Mouse (Mus musculus): ENCODE data around the gene Wdtc1. TPM values are rescaled to one million over a fixed set of nuclear protein-coding genes. Genes with fewer than 3 reads are reported as not detected.

The Wdtc1 gene
- polyA plus RNA-seq, 1 experiment from 2014 or later, result 18.8 TPM

- H3K27ac ChIP-seq (ENCODE audit: low read depth, low read length), result peak overlapping the region; percentile 17; the same call in 1 of the 2 replicates
- no peak overlapping the region for H3K4me2 ChIP-seq (ENCODE audit: low read length)
- H3K4me1 ChIP-seq (ENCODE audit: control insufficient read depth, insufficient read depth, low read depth, low read length), result peaks cover 29% of the 10 kb centered on the region
- ATAC-seq, result no peak
- no peak overlapping the region for H3K4me3 ChIP-seq (ENCODE audit: low read length)
- peak overlapping the region; percentile 10 for H3K9ac ChIP-seq (ENCODE audit: low read depth, low read length)
- peaks cover 16% of the 10 kb centered on the region for H3K36me3 ChIP-seq (ENCODE audit: control insufficient read depth, insufficient read depth, low read length)
- no peaks in the 10 kb centered on the region for H3K9me3 ChIP-seq (ENCODE audit: control insufficient read depth, low read length)
- H3K27me3 ChIP-seq (replicated peaks; ENCODE audit: control insufficient read depth, insufficient read depth, low read length), result no peaks in the 10 kb centered on the region
- WGBS, result 60% methylated on average over 10 of the region's 10 CpGs
These were observed 55.9 kb downstream of the Wdtc1 start for GRCm38 (mm10) chr4:133297360-133297759.

- H3K4me2 ChIP-seq (ENCODE audit: low read length), result no peak overlapping the region
- peaks cover 16% of the 10 kb centered on the region for H3K36me3 ChIP-seq (ENCODE audit: control insufficient read depth, insufficient read depth, low read length)
- no peak overlapping the region for H3K4me3 ChIP-seq (ENCODE audit: low read length)
- WGBS, result 39% methylated on average over 11 of the region's 11 CpGs
- H3K9me3 ChIP-seq (ENCODE audit: control insufficient read depth, low read length), result no peaks in the 10 kb centered on the region
- H3K27me3 ChIP-seq (replicated peaks; ENCODE audit: control insufficient read depth, insufficient read depth, low read length), result no peaks in the 10 kb centered on the region
- H3K4me1 ChIP-seq (ENCODE audit: control insufficient read depth, insufficient read depth, low read depth, low read length), result peaks cover 20% of the 10 kb centered on the region
- no peak overlapping the region for H3K27ac ChIP-seq (ENCODE audit: low read depth, low read length)
- no peak overlapping the region for H3K9ac ChIP-seq (ENCODE audit: low read depth, low read length)
- no peak for ATAC-seq
These were observed 59.2 kb downstream of the Wdtc1 start for GRCm38 (mm10) chr4:133294084-133294483.

DNA sequence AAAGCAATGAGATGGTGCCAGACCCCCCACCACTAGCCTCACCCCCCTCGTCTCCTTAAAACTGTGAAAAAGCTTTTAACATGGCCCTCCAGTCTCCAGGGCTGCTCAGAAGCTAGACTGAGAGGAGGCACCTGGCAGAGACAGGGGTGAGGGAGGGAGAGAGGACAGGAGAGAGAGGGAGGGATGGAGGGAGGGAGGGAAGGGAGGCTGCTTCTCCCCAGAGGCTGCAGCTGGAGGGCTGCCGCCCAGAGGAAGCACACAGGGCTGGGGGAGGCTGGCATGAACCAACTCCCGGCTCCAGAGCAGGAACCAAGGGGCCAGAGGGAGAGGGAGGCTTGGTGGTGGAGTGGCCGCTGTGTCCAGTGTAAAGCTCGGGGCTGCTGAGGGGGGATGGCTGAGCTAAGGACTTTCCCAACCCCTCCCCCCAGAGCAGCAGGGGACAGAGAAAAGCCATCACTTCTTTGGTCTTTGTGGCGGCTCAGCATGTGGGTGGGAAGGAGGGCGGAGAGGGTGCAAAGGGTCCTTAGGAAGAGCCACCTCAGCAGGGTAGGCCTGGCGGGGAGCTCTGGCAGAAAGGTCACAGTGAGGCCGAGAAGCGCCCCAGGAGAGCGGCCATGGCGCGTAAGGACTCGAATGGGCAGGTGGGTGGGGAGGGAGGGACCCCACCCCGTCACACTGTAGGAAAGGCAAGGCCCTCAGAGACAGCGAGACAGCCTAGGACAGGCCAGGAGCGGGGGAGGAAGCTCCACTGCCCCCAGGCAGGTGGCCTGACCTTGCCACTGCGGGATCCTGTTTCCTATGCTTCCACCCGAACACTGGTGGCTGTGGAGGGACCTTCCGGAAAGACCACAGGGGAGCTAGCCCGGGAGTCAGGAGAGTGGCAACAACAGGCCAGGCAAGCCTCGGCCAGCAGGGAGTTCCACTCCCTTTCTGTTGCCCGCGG lies 60.1 kb downstream of the Wdtc1 start:
- Histone ChIP-seq H3K4me3 (ENCODE audit: low read length) (no peak overlapping the region), H3K9me3 (ENCODE audit: control insufficient read depth, low read length) (no peaks in the 10 kb centered on the region), H3K27ac (ENCODE audit: low read depth, low read length) (no peak overlapping the region; the same call in 1 of the 2 replicates), H3K4me2 (ENCODE audit: low read length) (no peak overlapping the region), H3K9ac (ENCODE audit: low read depth, low read length) (peak overlapping the region; percentile 49), H3K27me3 (replicated peaks; ENCODE audit: control insufficient read depth, insufficient read depth, low read length) (no peaks in the 10 kb centered on the region), H3K36me3 (ENCODE audit: control insufficient read depth, insufficient read depth, low read length) (peaks cover 16% of the 10 kb centered on the region), H3K4me1 (ENCODE audit: control insufficient read depth, insufficient read depth, low read depth, low read length) (peaks cover 11% of the 10 kb centered on the region)
- ATAC-seq, result 0 out of 2 replicates have a peak, but pooled peaks have one; percentile 37
- WGBS, result 16% methylated on average over 24 of the region's 24 CpGs

GRCm38 (mm10) chr4:133292405-133292804 lies 60.9 kb downstream of the Wdtc1 start:
- WGBS, result 53% methylated on average over 4 of the region's 4 CpGs
- ATAC-seq, result no peak
- Histone ChIP-seq H3K36me3 (ENCODE audit: control insufficient read depth, insufficient read depth, low read length) (peaks cover 16% of the 10 kb centered on the region), H3K27ac (ENCODE audit: low read depth, low read length) (no peak overlapping the region), H3K4me2 (ENCODE audit: low read length) (no peak overlapping the region), H3K9ac (ENCODE audit: low read depth, low read length) (no peak overlapping the region), H3K4me1 (ENCODE audit: control insufficient read depth, insufficient read depth, low read depth, low read length) (peaks cover 4% of the 10 kb centered on the region; the same call in 1 of the 2 replicates), H3K9me3 (ENCODE audit: control insufficient read depth, low read length) (no peaks in the 10 kb centered on the region), H3K27me3 (replicated peaks; ENCODE audit: control insufficient read depth, insufficient read depth, low read length) (no peaks in the 10 kb centered on the region), H3K4me3 (ENCODE audit: low read length) (no peak overlapping the region)

GRCm38 (mm10) chr4:133291255-133291654 lies 62.0 kb downstream of the Wdtc1 start:
- no peak overlapping the region for H3K9ac ChIP-seq (ENCODE audit: low read depth, low read length)
- WGBS, result 94% methylated on average over 1 of the region's 1 CpGs
- no peaks in the 10 kb centered on the region for H3K9me3 ChIP-seq (ENCODE audit: control insufficient read depth, low read length)
- H3K4me1 ChIP-seq (ENCODE audit: control insufficient read depth, insufficient read depth, low read depth, low read length), result peaks cover 4% of the 10 kb centered on the region; the same call in 1 of the 2 replicates
- no peak overlapping the region for H3K4me2 ChIP-seq (ENCODE audit: low read length)
- peaks cover 16% of the 10 kb centered on the region for H3K36me3 ChIP-seq (ENCODE audit: control insufficient read depth, insufficient read depth, low read length)
- no peaks in the 10 kb centered on the region for H3K27me3 ChIP-seq (replicated peaks; ENCODE audit: control insufficient read depth, insufficient read depth, low read length)
- H3K27ac ChIP-seq (ENCODE audit: low read depth, low read length), result no peak overlapping the region
- no peak for ATAC-seq
- no peak overlapping the region for H3K4me3 ChIP-seq (ENCODE audit: low read length)

DNA sequence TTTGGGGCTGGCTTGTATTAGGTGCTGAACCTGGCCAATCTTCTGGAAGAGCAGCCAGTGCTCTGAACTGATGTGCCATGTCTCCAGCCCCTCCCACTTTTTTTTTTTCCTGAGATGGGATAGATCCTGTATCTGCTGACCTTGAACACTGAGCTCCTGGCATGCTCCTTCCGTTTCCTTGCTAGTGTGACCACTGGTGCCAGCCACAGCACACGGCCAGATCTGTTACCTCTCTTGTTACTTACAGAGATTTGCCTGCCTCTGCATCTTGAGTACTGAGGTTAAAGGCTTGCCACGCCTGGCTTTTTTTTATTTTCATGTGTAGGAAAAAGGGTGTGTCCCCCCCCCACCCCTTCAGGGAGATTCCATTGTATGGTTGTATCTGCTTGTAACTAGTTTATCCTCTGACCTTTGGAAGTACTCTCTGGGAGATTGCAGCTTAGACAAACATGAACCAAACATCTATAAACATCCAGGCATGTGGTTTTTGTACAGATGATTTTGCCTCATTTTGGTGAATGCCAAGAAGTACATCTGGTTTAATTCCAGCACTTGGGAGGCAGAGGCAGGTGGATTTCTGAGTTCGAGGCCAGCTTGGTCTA lies 66.7 kb downstream of the Wdtc1 start:
- Histone ChIP-seq H3K9ac (ENCODE audit: low read depth, low read length) (no peak overlapping the region), H3K4me1 (ENCODE audit: control insufficient read depth, insufficient read depth, low read depth, low read length) (peaks cover 6% of the 10 kb centered on the region; the same call in 1 of the 2 replicates), H3K36me3 (ENCODE audit: control insufficient read depth, insufficient read depth, low read length) (no peaks in the 10 kb centered on the region; the same call in 1 of the 2 replicates), H3K4me2 (ENCODE audit: low read length) (no peak overlapping the region), H3K27ac (ENCODE audit: low read depth, low read length) (no peak overlapping the region), H3K27me3 (replicated peaks; ENCODE audit: control insufficient read depth, insufficient read depth, low read length) (no peaks in the 10 kb centered on the region), H3K4me3 (ENCODE audit: low read length) (no peak overlapping the region), H3K9me3 (ENCODE audit: control insufficient read depth, low read length) (no peaks in the 10 kb centered on the region)
- ATAC-seq, result no peak
- WGBS, result 89% methylated on average over 4 of the region's 4 CpGs

DNA sequence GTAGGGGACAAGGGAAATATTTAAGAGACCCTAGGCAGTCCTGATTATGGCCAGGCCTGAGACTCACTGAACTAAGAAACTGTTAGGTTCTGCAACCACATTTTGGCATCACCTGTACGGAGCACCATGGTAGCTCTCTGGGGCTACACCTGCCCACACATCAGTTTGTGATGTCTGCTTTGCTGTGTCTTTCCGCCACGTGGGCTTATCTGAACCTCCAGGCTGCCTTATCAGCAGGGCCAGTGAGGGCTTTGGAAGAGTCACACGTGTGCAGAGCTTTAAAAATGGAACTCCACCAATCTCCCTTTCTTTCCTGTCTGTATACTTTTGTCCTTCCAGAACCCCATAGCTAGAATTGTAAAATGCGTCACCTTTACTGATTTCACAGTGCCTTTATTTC lies 67.3 kb downstream of the Wdtc1 start:
- H3K4me3 ChIP-seq (ENCODE audit: low read length), result no peak overlapping the region
- no peak overlapping the region for H3K27ac ChIP-seq (ENCODE audit: low read depth, low read length)
- no peaks in the 10 kb centered on the region for H3K9me3 ChIP-seq (ENCODE audit: control insufficient read depth, low read length)
- no peak for ATAC-seq
- H3K4me1 ChIP-seq (ENCODE audit: control insufficient read depth, insufficient read depth, low read depth, low read length), result peaks cover 6% of the 10 kb centered on the region; the same call in 1 of the 2 replicates
- no peak overlapping the region for H3K9ac ChIP-seq (ENCODE audit: low read depth, low read length)
- no peaks in the 10 kb centered on the region for H3K36me3 ChIP-seq (ENCODE audit: control insufficient read depth, insufficient read depth, low read length)
- H3K27me3 ChIP-seq (replicated peaks; ENCODE audit: control insufficient read depth, insufficient read depth, low read length), result no peaks in the 10 kb centered on the region
- WGBS, result 85% methylated on average over 5 of the region's 5 CpGs
- H3K4me2 ChIP-seq (ENCODE audit: low read length), result no peak overlapping the region

DNA sequence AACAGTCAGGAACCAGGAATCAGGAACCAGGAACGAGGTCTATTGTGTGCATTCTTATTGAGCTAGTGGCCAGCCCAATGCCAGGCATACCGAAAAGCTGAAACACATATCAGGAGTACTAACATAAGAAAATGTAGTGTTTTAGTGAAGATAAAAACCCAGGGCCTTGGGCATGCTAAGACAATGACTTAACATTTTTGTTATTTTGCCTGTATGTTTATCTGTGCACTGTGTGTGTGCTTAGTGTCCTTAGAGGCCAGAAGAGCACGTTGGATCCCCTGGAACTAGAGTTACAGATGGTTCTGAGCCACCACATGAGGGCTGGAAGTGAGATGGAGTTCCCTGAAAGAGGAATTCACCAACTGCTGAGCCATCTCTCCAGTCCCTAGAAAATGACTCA lies 68.0 kb downstream of the Wdtc1 start:
- H3K4me3 ChIP-seq (ENCODE audit: low read length), result no peak overlapping the region
- 77% methylated on average over 3 of the region's 3 CpGs for WGBS
- H3K4me1 ChIP-seq (ENCODE audit: control insufficient read depth, insufficient read depth, low read depth, low read length), result peaks cover 6% of the 10 kb centered on the region; the same call in 1 of the 2 replicates
- H3K36me3 ChIP-seq (ENCODE audit: control insufficient read depth, insufficient read depth, low read length), result no peaks in the 10 kb centered on the region
- H3K4me2 ChIP-seq (ENCODE audit: low read length), result no peak overlapping the region
- no peaks in the 10 kb centered on the region for H3K9me3 ChIP-seq (ENCODE audit: control insufficient read depth, low read length)
- H3K27me3 ChIP-seq (replicated peaks; ENCODE audit: control insufficient read depth, insufficient read depth, low read length), result no peaks in the 10 kb centered on the region
- no peak for ATAC-seq
- no peak overlapping the region for H3K27ac ChIP-seq (ENCODE audit: low read depth, low read length)
- H3K9ac ChIP-seq (ENCODE audit: low read depth, low read length), result no peak overlapping the region

- 28% methylated on average over 4 of the region's 4 CpGs for WGBS
- Histone ChIP-seq H3K9me3 (ENCODE audit: control insufficient read depth, low read length) (no peaks in the 10 kb centered on the region), H3K4me3 (ENCODE audit: low read length) (no peak overlapping the region), H3K4me1 (ENCODE audit: control insufficient read depth, insufficient read depth, low read depth, low read length) (peaks cover 9% of the 10 kb centered on the region; the same call in 1 of the 2 replicates), H3K27ac (ENCODE audit: low read depth, low read length) (peak overlapping the region; percentile 44; the same call in 1 of the 2 replicates), H3K4me2 (ENCODE audit: low read length) (no peak overlapping the region), H3K27me3 (replicated peaks; ENCODE audit: control insufficient read depth, insufficient read depth, low read length) (no peaks in the 10 kb centered on the region), H3K36me3 (ENCODE audit: control insufficient read depth, insufficient read depth, low read length) (no peaks in the 10 kb centered on the region), H3K9ac (ENCODE audit: low read depth, low read length) (no peak overlapping the region; the same call in 1 of the 2 replicates)
- ATAC-seq, result no peak
These were observed 70.6 kb downstream of the Wdtc1 start for GRCm38 (mm10) chr4:133282656-133283055.

Data from hindbrain, embryonic 16.5 days (tissue).